Mouse (Mus musculus): ENCODE measurements at regions not wholly inside any gene's neighbourhood (a gene's known extent, or its start where the extent isn't known, plus 50 kb on each side); places are given as distances from the start of the nearest gene placed in this dataset.
A peak's percentile ranks its signal among the peaks of the same experiment; 100 is the strongest.

DNA sequence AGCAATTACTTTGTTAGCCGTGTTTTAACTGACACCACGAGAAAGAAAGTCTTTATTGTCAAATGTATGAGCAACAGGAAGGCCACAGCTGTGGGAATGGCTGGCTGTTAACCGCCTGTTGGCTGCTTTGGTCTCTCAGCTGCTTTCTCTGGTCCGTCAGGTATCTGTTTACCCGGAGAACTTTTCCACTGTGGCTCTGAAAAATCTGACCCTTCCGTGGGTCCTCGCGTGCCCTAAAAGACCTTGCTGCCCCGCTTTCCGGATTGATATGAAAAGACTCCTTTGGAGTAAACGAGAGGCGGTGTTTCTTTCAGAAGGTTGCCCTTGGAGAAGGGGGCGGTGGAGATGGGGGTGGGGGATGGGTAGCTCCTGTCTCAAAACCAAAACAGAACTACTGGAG lies 75.9 kb downstream of the Sox14 start:
- ATAC-seq, result no peak
- Histone ChIP-seq H3K9me3 (ENCODE audit: control insufficient read depth, low read length) (no peaks in the 10 kb centered on the region), H3K27me3 (replicated peaks; ENCODE audit: control insufficient read depth, insufficient read depth, low read length) (no peaks in the 10 kb centered on the region), H3K4me1 (ENCODE audit: control insufficient read depth, insufficient read depth, low read length) (no peaks in the 10 kb centered on the region), H3K4me2 (ENCODE audit: low read depth, low read length) (peak overlapping the region; percentile 66), H3K4me3 (ENCODE audit: low read length) (peak overlapping the region; percentile 39), H3K36me3 (ENCODE audit: control insufficient read depth, insufficient read depth, low read length) (no peaks in the 10 kb centered on the region), H3K9ac (ENCODE audit: low read depth, low read length) (peak overlapping the region; percentile 27; the same call in 1 of the 2 replicates), H3K27ac (ENCODE audit: low read length) (no peak overlapping the region)
- 2% methylated on average over 13 of the region's 13 CpGs for WGBS

DNA sequence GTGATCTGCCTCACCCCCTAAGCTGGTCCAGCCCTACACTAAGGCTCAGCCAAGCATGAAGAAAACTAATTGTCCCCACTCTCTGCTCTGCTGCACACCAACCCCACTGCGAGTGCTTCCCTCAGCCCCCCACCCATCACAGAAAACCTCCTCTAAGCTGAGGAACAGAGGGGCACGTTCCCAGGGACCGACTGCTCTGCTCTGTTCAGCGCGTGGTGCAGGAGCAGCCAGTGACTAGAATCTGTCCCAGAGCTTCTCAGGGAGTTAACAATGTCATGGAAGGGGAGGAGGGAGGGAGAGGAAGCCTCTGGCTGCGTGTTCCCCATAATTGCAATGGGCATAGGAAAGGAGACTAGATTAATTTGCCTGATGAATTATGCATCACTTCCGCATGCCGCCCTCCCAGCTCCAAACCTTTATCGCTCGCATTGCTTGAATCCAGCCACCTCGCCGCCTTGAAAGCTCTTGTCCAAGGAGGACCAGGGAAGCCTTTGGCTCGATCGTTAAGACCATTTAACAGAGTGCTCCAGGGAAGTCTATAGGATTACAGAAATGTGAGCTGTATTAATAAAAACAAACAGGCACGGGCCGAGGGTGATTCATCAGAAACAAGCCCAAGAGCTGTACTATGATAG lies 76.5 kb downstream of the Sox14 start:
- H3K4me3 ChIP-seq (ENCODE audit: low read length), result peak overlapping the region; percentile 39
- no peaks in the 10 kb centered on the region for H3K9me3 ChIP-seq (ENCODE audit: control insufficient read depth, low read length)
- no peaks in the 10 kb centered on the region for H3K4me1 ChIP-seq (ENCODE audit: control insufficient read depth, insufficient read depth, low read length)
- 0 out of 2 replicates have a peak overlapping the region, but pooled peaks have one; percentile 27 for H3K9ac ChIP-seq (ENCODE audit: low read depth, low read length)
- 3% methylated on average over 16 of the region's 16 CpGs for WGBS
- H3K4me2 ChIP-seq (ENCODE audit: low read depth, low read length), result peak overlapping the region; percentile 66
- H3K27ac ChIP-seq (ENCODE audit: low read length), result no peak overlapping the region
- ATAC-seq, result peak; percentile 42
- no peaks in the 10 kb centered on the region for H3K27me3 ChIP-seq (replicated peaks; ENCODE audit: control insufficient read depth, insufficient read depth, low read length)
- no peaks in the 10 kb centered on the region for H3K36me3 ChIP-seq (ENCODE audit: control insufficient read depth, insufficient read depth, low read length)

DNA sequence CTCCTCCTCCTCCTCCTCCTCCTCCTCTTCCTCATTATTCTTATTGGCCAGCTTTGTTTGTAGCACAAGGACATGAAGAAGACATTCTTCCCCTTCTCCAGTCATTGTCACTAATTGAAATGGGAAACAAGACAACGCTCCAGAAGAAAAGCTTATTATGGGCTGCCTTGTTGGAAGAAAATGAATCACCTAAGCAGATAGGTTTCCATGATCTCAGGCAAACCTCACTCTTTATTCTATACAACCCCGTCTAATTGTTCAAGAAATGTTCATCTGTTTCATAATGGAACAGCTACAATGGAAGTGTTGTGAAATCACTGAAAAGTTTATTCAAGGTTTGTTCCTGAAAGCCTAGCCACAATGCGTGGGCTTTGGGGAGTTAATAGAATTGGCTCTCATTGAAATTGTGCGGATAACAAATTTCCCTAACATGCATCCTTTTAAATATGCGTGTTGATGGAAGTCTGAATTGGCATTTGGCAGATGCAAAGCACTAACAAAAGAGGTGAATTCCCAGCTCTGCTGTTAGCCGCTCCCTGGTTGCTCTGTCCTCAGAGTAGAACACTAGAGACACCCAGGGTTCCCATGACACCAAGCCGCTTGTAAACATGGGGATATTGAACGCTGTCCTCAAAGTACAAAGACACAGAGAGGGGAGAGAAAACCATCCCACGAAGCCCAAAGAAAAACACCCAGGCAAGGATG lies 78.8 kb downstream of the Sox14 start:
- Histone ChIP-seq H3K4me3 (ENCODE audit: low read length) (no peak overlapping the region), H3K27me3 (replicated peaks; ENCODE audit: control insufficient read depth, insufficient read depth, low read length) (no peaks in the 10 kb centered on the region), H3K4me1 (ENCODE audit: control insufficient read depth, insufficient read depth, low read length) (no peaks in the 10 kb centered on the region), H3K27ac (ENCODE audit: low read length) (no peak overlapping the region), H3K9ac (ENCODE audit: low read depth, low read length) (no peak overlapping the region), H3K9me3 (ENCODE audit: control insufficient read depth, low read length) (no peaks in the 10 kb centered on the region), H3K36me3 (ENCODE audit: control insufficient read depth, insufficient read depth, low read length) (no peaks in the 10 kb centered on the region), H3K4me2 (ENCODE audit: low read depth, low read length) (no peak overlapping the region)
- 61% methylated on average over 9 of the region's 9 CpGs for WGBS
- ATAC-seq, result no peak

DNA sequence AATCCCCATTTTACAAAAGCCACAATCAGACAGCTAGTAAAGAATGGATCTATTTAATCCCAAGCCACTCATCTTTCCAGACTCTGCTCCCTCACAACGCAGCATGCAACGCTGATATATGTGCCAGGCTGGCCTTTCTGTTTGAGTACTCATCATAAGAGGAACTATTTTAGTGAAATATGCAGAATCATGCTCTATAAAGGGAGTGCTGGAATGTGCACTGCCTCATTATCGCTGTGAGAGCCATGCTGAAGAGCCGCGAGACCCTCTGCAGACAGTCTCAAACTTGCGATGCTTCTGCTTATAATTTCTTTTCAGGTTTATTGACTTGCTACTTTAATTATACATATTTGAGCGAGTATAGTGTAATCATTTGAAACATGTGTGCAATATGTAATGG lies 75.6 kb upstream of the Cldn18 start:
- H3K9ac ChIP-seq (ENCODE audit: low read depth, low read length), result no peak overlapping the region
- H3K27ac ChIP-seq (ENCODE audit: low read length), result no peak overlapping the region
- no peaks in the 10 kb centered on the region for H3K36me3 ChIP-seq (ENCODE audit: control insufficient read depth, insufficient read depth, low read length)
- H3K4me1 ChIP-seq (ENCODE audit: control insufficient read depth, insufficient read depth, low read length), result no peaks in the 10 kb centered on the region
- H3K27me3 ChIP-seq (replicated peaks; ENCODE audit: control insufficient read depth, insufficient read depth, low read length), result no peaks in the 10 kb centered on the region
- H3K4me3 ChIP-seq (ENCODE audit: low read length), result no peak overlapping the region
- ATAC-seq, result no peak
- 73% methylated on average over 7 of the region's 7 CpGs for WGBS
- no peak overlapping the region for H3K4me2 ChIP-seq (ENCODE audit: low read depth, low read length)
- no peaks in the 10 kb centered on the region for H3K9me3 ChIP-seq (ENCODE audit: control insufficient read depth, low read length)

DNA sequence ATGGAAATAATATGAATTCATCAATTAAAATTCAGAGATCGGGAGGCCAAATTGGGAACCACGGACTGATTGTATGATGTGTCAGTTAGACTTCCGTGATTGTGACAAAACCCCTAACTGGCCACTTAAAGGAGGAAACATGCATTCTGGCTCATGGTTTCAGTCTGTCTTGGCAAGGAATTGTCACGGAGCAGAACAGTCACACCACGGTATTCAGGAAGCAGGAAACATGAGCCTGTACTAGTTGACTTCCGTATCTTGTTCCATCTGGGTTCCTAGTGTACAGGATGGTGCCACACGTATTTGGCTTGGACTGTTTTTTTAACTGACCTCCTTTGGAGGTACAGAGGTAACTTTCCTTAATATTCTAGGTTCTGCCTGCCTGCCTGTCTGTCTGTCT lies 69.8 kb upstream of the Cldn18 start:
- Histone ChIP-seq H3K36me3 (ENCODE audit: control insufficient read depth, insufficient read depth, low read length) (no peaks in the 10 kb centered on the region), H3K27ac (ENCODE audit: low read length) (no peak overlapping the region), H3K9me3 (ENCODE audit: control insufficient read depth, low read length) (no peaks in the 10 kb centered on the region), H3K4me1 (ENCODE audit: control insufficient read depth, insufficient read depth, low read length) (no peaks in the 10 kb centered on the region), H3K4me3 (ENCODE audit: low read length) (no peak overlapping the region), H3K4me2 (ENCODE audit: low read depth, low read length) (no peak overlapping the region), H3K27me3 (replicated peaks; ENCODE audit: control insufficient read depth, insufficient read depth, low read length) (no peaks in the 10 kb centered on the region), H3K9ac (ENCODE audit: low read depth, low read length) (no peak overlapping the region)
- 72% methylated on average over 7 of the region's 7 CpGs for WGBS
- no peak for ATAC-seq

DNA sequence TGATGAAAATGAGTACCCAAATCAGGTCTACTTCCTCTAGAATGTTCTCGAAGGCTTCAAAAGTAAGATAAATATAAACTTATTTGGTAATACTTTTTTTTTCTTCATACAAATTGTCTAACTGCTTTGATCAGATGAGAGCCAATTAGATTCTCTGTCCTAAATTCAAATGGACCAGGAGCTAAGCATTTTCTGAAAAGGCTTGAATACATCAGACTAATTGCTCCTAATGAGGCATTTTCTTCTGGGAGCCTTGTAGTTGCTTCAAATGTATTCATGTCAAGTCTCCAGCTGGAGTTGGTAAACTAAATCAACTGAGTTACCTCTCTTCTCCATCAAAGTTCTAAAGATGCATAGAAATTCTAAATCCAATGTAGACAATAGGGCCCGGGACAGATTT lies 66.1 kb upstream of the Cldn18 start:
- whole genome bisulfite sequencing, result 91% methylated on average over 2 of the region's 2 CpGs
- H3K36me3 ChIP-seq (ENCODE audit: control insufficient read depth, insufficient read depth, low read length), result no peaks in the 10 kb centered on the region
- H3K27ac ChIP-seq (ENCODE audit: low read length), result no peak overlapping the region
- no peaks in the 10 kb centered on the region for H3K9me3 ChIP-seq (ENCODE audit: control insufficient read depth, low read length)
- no peak overlapping the region for H3K9ac ChIP-seq (ENCODE audit: low read depth, low read length)
- H3K4me2 ChIP-seq (ENCODE audit: low read depth, low read length), result no peak overlapping the region
- ATAC-seq, result no peak
- H3K4me3 ChIP-seq (ENCODE audit: low read length), result no peak overlapping the region
- no peaks in the 10 kb centered on the region for H3K27me3 ChIP-seq (replicated peaks; ENCODE audit: control insufficient read depth, insufficient read depth, low read length)
- H3K4me1 ChIP-seq (ENCODE audit: control insufficient read depth, insufficient read depth, low read length), result no peaks in the 10 kb centered on the region

DNA sequence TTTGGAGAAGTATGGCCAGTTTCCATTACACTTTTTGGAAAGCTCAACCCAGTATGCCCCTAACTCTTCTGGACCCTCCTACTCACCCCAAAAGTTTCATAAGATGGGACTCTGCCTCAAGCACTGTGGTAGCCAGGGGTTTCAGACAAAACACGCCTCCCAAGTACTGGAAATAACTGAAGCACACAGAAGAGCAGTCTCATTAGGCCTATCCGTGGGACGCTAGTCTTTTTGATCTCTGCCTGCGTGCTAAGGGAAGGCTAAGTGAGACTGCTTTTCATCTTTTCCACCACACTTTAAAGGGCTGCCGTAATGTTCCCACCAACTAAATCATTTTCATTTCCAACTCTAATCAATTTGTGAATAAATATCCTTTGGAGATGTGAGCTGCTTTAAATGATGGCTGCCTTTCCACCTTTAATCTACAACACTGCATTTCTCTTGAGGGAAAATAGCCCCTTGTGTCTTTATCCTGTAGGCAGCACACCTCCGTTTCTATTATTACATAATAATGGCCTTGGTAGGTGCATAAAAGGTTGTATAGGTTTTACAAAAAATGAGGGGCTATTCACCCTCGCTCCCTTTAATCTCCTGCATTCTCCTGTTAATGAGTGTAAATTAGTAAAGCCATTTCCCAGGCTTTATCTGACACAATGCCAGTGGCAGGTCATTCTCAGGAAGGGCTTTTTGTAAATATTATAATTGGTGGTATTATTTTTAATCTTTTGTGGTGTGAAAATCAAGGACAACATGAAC lies 65.5 kb upstream of the Cldn18 start:
- 68% methylated on average over 7 of the region's 7 CpGs for WGBS

DNA sequence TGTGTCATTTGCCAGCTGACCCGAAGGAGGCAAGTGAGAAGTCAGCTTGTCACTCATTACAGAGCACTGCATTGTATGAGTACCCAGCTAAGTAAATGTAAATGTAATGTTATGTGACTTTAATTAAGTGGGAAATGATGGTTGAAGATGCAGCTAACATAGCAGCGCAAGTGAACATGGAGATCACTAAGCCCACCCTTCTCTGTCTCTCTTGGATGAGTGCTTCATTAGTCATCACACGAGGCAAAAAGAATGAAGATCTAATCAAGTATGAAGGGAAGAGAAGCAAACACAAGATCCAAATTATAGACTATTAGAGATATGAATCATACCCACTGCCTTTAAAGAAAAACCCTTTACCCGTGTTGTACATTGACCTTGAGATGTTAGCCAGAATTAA lies 61.8 kb upstream of the Cldn18 start:
- WGBS, result 78% methylated on average over 4 of the region's 4 CpGs
- Histone ChIP-seq H3K27me3 (replicated peaks; ENCODE audit: control insufficient read depth, insufficient read depth, low read length) (no peaks in the 10 kb centered on the region), H3K36me3 (ENCODE audit: control insufficient read depth, insufficient read depth, low read length) (no peaks in the 10 kb centered on the region), H3K4me2 (ENCODE audit: low read depth, low read length) (no peak overlapping the region), H3K9me3 (ENCODE audit: control insufficient read depth, low read length) (no peaks in the 10 kb centered on the region), H3K27ac (ENCODE audit: low read length) (no peak overlapping the region), H3K4me3 (ENCODE audit: low read length) (no peak overlapping the region), H3K9ac (ENCODE audit: low read depth, low read length) (no peak overlapping the region), H3K4me1 (ENCODE audit: control insufficient read depth, insufficient read depth, low read length) (no peaks in the 10 kb centered on the region)
- ATAC-seq, result no peak

More for the DNA sequence above, 65.5 kb upstream of the Cldn18 start:
- Histone ChIP-seq H3K9ac (ENCODE audit: low read depth, low read length) (no peak overlapping the region), H3K27me3 (replicated peaks; ENCODE audit: control insufficient read depth, insufficient read depth, low read length) (no peaks in the 10 kb centered on the region), H3K9me3 (ENCODE audit: control insufficient read depth, low read length) (no peaks in the 10 kb centered on the region), H3K4me1 (ENCODE audit: control insufficient read depth, insufficient read depth, low read length) (no peaks in the 10 kb centered on the region), H3K27ac (ENCODE audit: low read length) (no peak overlapping the region), H3K4me3 (ENCODE audit: low read length) (no peak overlapping the region), H3K4me2 (ENCODE audit: low read depth, low read length) (no peak overlapping the region), H3K36me3 (ENCODE audit: control insufficient read depth, insufficient read depth, low read length) (no peaks in the 10 kb centered on the region)
- ATAC-seq, result no peak

DNA sequence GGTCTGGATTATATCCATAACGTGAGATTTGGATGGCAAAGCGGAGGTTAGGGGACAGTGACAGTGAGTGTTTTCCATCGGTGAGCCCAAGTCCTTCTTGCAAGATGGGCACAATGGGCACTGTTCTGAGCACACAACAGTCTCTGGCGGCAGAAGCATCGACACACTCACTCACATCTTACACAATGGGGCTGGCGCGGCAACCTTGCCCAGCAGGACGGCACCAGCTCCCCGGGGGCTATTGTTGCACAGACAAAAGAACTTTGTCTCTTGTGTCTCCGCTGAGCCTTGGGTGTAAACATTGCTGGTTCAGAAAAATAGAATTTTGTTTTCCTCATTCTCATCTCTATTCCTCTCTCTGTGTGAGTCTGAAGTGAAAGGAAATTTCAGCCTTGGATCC lies 53.6 kb upstream of the Cldn18 start:
- H3K27me3 ChIP-seq (replicated peaks; ENCODE audit: control insufficient read depth, insufficient read depth, low read length), result no peaks in the 10 kb centered on the region
- no peak overlapping the region for H3K4me3 ChIP-seq (ENCODE audit: low read length)
- WGBS, result 26% methylated on average over 10 of the region's 10 CpGs
- no peak overlapping the region for H3K27ac ChIP-seq (ENCODE audit: low read length)
- no peaks in the 10 kb centered on the region for H3K4me1 ChIP-seq (ENCODE audit: control insufficient read depth, insufficient read depth, low read length)
- no peak for ATAC-seq
- no peak overlapping the region for H3K9ac ChIP-seq (ENCODE audit: low read depth, low read length)
- no peaks in the 10 kb centered on the region for H3K36me3 ChIP-seq (ENCODE audit: control insufficient read depth, insufficient read depth, low read length)
- no peaks in the 10 kb centered on the region for H3K9me3 ChIP-seq (ENCODE audit: control insufficient read depth, low read length)
- H3K4me2 ChIP-seq (ENCODE audit: low read depth, low read length), result no peak overlapping the region

All from intestine, embryonic 16.5 days (tissue).